8 mouse cellular contexts compared by ENCODE assay signal in genomic region chr15:83348747-83349146, GRCm38 (mm10). TPM values are rescaled to one million over a fixed set of nuclear protein-coding genes. Genes with fewer than 3 reads are reported as not detected.
DNase-seq lines count a peak whose midpoint lies in the region; ATAC-seq lines count a peak whose summit lies in the region.

No protein-coding gene starts in this region.

- no peaks in the 10 kb centered on the region for H3K36me3 ChIP-seq in heart, embryonic 11.5 days (ENCODE audit: control insufficient read depth, insufficient read depth, low read length)
- no peaks in the 10 kb centered on the region for H3K36me3 ChIP-seq in hindbrain, embryonic 14.5 days (replicated peaks; ENCODE audit: control insufficient read depth, insufficient read depth)
- no peaks in the 10 kb centered on the region for H3K36me3 ChIP-seq in midbrain, embryonic 12.5 days

- peak overlapping the region; percentile 88 for H3K4me2 ChIP-seq in heart, embryonic 11.5 days
- peak overlapping the region; percentile 97 for H3K4me2 ChIP-seq in hindbrain, embryonic 14.5 days (replicated peaks)
- H3K4me2 ChIP-seq in midbrain, embryonic 12.5 days (replicated peaks) = peak overlapping the region; percentile 90

- WGBS in heart, embryonic 11.5 days (ENCODE audit: insufficient replicate concordance) = 72% methylated on average over 4 of the region's 4 CpGs
- WGBS in hindbrain, embryonic 14.5 days = 72% methylated on average over 4 of the region's 4 CpGs
- WGBS in midbrain, embryonic 12.5 days = 88% methylated on average over 4 of the region's 4 CpGs

- H3K27me3 ChIP-seq in heart, embryonic 11.5 days (ENCODE audit: control insufficient read depth, insufficient read depth, low read length) = no peaks in the 10 kb centered on the region
- H3K27me3 ChIP-seq in hindbrain, embryonic 14.5 days (ENCODE audit: control insufficient read depth, insufficient read depth, low read length) = no peaks in the 10 kb centered on the region
- H3K27me3 ChIP-seq in midbrain, embryonic 12.5 days = 0 out of 2 replicates have a peak, but pooled peaks cover 4% of the 10 kb centered on the region

- peak overlapping the region; percentile 81; the same call in 1 of the 2 replicates for H3K9ac ChIP-seq in heart, embryonic 11.5 days (ENCODE audit: low read depth, low read length)
- H3K9ac ChIP-seq in hindbrain, embryonic 14.5 days = 0 out of 2 replicates have a peak overlapping the region, but pooled peaks have one; percentile 93
- H3K9ac ChIP-seq in midbrain, embryonic 12.5 days (replicated peaks) = no peak overlapping the region

- ATAC-seq in heart, embryonic 11.5 days (replicated peaks; ENCODE audit: insufficient number of reproducible peaks, low FRiP score, low TSS enrichment) = no peak
- no peak for ATAC-seq in hindbrain, embryonic 14.5 days (ENCODE audit: low FRiP score)
- ATAC-seq in midbrain, embryonic 12.5 days (ENCODE audit: low FRiP score, low read depth) = no peak

- H3K4me1 ChIP-seq in heart, embryonic 11.5 days (ENCODE audit: control insufficient read depth, insufficient read depth, low read length) = peaks cover 22% of the 10 kb centered on the region
- H3K4me1 ChIP-seq in hindbrain, embryonic 14.5 days (replicated peaks; ENCODE audit: control insufficient read depth, insufficient read depth, low read length) = peaks cover 15% of the 10 kb centered on the region
- H3K4me1 ChIP-seq in midbrain, embryonic 12.5 days = peaks cover 22% of the 10 kb centered on the region

- no peaks in the 10 kb centered on the region for H3K9me3 ChIP-seq in heart, embryonic 11.5 days (replicated peaks; ENCODE audit: control insufficient read depth, low read length)
- no peaks in the 10 kb centered on the region for H3K9me3 ChIP-seq in hindbrain, embryonic 14.5 days (ENCODE audit: control insufficient read depth, low read length)
- H3K9me3 ChIP-seq in midbrain, embryonic 12.5 days = no peaks in the 10 kb centered on the region

- DNase-seq in heart, postnatal 4 days = no peak
- DNase-seq in brain, adult 2 months (ENCODE audit: low read depth, low spot score) = peak; percentile 71
- no peak for DNase-seq in hindbrain, embryonic 14.5 days (ENCODE audit: low spot score)
- no peak for DNase-seq in gastrocnemius, postnatal 10 days
- DNase-seq in layer of hippocampus, postnatal 14 days (ENCODE audit: low spot score in 2 of 2) = no peak
- DNase-seq in adrenal gland, adult (ENCODE audit: inconsistent age in 2 of 2, low spot score in 1 of 2) = no peak

- H3K27ac ChIP-seq in heart, embryonic 11.5 days (ENCODE audit: low read depth, low read length) = no peak overlapping the region
- H3K27ac ChIP-seq in hindbrain, embryonic 14.5 days = no peak overlapping the region
- H3K27ac ChIP-seq in midbrain, embryonic 12.5 days (replicated peaks) = no peak overlapping the region

- peak overlapping the region; percentile 78; the same call in 1 of the 2 replicates for H3K4me3 ChIP-seq in heart, embryonic 11.5 days (ENCODE audit: low read depth, low read length)
- peak overlapping the region; percentile 83 for H3K4me3 ChIP-seq in hindbrain, embryonic 14.5 days (replicated peaks; ENCODE audit: low read length)
- 0 out of 2 replicates have a peak overlapping the region, but pooled peaks have one; percentile 75 for H3K4me3 ChIP-seq in midbrain, embryonic 12.5 days

RNA-seq across cellular contexts. Expression of gene Arfgap3, which starts 1.3 kb away (rescaled TPM):
- 29.9 and 34.4 TPM in 2 replicates for polyA plus RNA-seq in heart, embryonic 11.5 days (2014; fragmentation: Nextera tagmentation; extraction: Ambion mirVana)
- total RNA-seq in heart, postnatal 4 days (2021) = 10 to 100 TPM; 21.5 to 22.6 TPM
- 38.4 and 43.2 TPM in 2 replicates for polyA plus RNA-seq in hindbrain, embryonic 14.5 days (2014; fragmentation: Nextera tagmentation; extraction: Ambion mirVana)
- 38.8 and 40.0 TPM in 2 replicates for polyA plus RNA-seq in midbrain, embryonic 12.5 days (2016; fragmentation: Nextera tagmentation; extraction: Ambion mirVana)
- 10 to 100 TPM; 12.3 to 16.0 TPM for total RNA-seq in gastrocnemius, postnatal 10 days (2021)
- 10 to 100 TPM; 17.1 to 21.1 TPM for total RNA-seq in layer of hippocampus, postnatal 14 days (2021)
